Mouse (Mus musculus) embryonic facial prominence, embryonic 13.5 days (tissue): ENCODE measurements around the gene Rad51b. TPM values are rescaled to one million over a fixed set of nuclear protein-coding genes. Genes with fewer than 3 reads are reported as not detected.

Experiments
- ATAC-seq: fragments of 200-750 bp; cut with Nextera tagmentation; 2 replicates; pipeline ENCODE4 v1.8.0; 2017; ENCODE audit warnings: low read depth; ENCODE audit not compliant: insufficient number of reproducible peaks, insufficient read depth, low FRiP score, low TSS enrichment
- H3K27ac ChIP-seq: fragments of 300-500 bp; sonication (generic); 2 replicates; pipeline ENCODE4 v1.5.1; 2015; ENCODE audit warnings: moderate library complexity, mild to moderate bottlenecking, inconsistent platforms
- H3K27me3 ChIP-seq: fragments of 300-500 bp; sonication (generic); 2 replicates; pipeline ENCODE4 v1.6.1; 2015; ENCODE audit warnings: mild to moderate bottlenecking, inconsistent platforms
- H3K36me3 ChIP-seq: fragments of 300-500 bp; sonication (generic); 2 replicates; pipeline ENCODE4 v1.6.1; 2015; ENCODE audit warnings: mild to moderate bottlenecking, inconsistent platforms
- H3K4me1 ChIP-seq: fragments of 300-500 bp; sonication (generic); 2 replicates; pipeline ENCODE4 v1.6.1; 2015; ENCODE audit warnings: inconsistent platforms
- H3K4me2 ChIP-seq: fragments of 300-500 bp; sonication (generic); 2 replicates; pipeline ENCODE4 v1.6.1; 2015; ENCODE audit warnings: moderate library complexity, mild to moderate bottlenecking, inconsistent platforms
- H3K4me3 ChIP-seq: fragments of 300-500 bp; sonication (generic); 2 replicates; pipeline ENCODE4 v1.5.1; 2015; ENCODE audit warnings: mild to moderate bottlenecking, inconsistent platforms
- H3K9ac ChIP-seq: fragments of 300-500 bp; sonication (generic); 2 replicates; pipeline ENCODE4 v1.6.1; 2015; ENCODE audit warnings: mild to moderate bottlenecking, inconsistent platforms
- H3K9me3 ChIP-seq: fragments of 300-500 bp; sonication (generic); 2 replicates; pipeline ENCODE4 v1.6.1; 2016; ENCODE audit warnings: inconsistent platforms
- WGBS: fragments of 180-500 bp; shearing (Covaris S2); methylation state at CpG from one replicate; pipeline ENCODE4 v1.1.7; 2015; ENCODE audit warnings: mixed read lengths; 5-methylcytosine and 5-hydroxymethylcytosine counted together
- polyA plus RNA-seq: library from polyadenylated mRNA; unstranded; fragments of >200 nt; fragmentation: Nextera tagmentation; extraction: Ambion mirVana; gene quantifications from 2 replicates; pipeline ENCODE4 v1.2.1, GENCODE M21; 2015

The Rad51b gene
- polyA plus RNA-seq, 1 experiment from 2014 or later = 8.8 TPM

DNA sequence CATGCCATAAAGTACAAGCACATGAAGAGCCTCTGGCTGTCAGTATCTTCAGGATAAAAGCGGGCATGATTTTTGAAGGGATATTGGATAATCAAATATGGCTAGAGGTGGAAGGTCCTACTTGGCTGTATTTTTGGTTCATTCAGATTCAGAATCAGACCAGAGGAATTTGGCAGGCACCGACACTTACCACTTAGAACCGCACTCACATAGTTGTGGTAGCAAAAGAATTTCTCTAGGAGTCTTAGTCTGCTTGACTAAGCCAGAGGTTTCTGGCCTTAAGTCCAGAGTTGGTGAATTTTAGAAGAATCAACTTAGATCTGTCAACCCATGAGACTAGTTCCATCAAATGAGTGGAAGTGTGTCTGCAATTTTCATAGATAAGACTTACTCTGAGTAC is 217.6 kb downstream of the Rad51b start:
- Histone ChIP-seq H3K9ac (no peak overlapping the region), H3K9me3 (no peaks in the 10 kb centered on the region), H3K27ac (no peak overlapping the region), H3K4me3 (no peak overlapping the region), H3K4me1 (peaks cover 28% of the 10 kb centered on the region), H3K27me3 (no peaks in the 10 kb centered on the region), H3K4me2 (no peak overlapping the region), H3K36me3 (no peaks in the 10 kb centered on the region)
- WGBS = 85% methylated on average over 3 of the region's 3 CpGs
- no peak for ATAC-seq

DNA sequence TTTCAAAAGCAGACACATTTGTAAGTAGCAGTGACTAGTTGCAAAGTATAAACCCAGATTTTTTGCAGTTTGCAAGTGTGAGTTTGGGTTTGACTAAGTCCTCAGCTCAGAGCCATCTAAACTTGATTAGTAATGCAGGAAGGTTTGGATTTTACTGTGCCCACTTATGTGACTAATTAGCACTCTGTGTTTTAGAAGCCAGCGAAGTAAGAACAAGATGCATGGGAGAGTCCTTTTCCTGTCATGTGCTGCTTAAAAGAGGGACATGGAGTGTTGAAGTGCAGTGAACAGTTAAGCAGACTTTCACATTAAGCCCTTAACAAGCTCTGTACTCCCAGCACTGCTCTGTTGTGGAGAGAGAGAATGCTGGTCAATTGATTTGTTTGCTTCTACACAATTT is 225.3 kb downstream of the Rad51b start:
- H3K4me1 ChIP-seq = peaks cover 25% of the 10 kb centered on the region
- no peak for ATAC-seq

DNA sequence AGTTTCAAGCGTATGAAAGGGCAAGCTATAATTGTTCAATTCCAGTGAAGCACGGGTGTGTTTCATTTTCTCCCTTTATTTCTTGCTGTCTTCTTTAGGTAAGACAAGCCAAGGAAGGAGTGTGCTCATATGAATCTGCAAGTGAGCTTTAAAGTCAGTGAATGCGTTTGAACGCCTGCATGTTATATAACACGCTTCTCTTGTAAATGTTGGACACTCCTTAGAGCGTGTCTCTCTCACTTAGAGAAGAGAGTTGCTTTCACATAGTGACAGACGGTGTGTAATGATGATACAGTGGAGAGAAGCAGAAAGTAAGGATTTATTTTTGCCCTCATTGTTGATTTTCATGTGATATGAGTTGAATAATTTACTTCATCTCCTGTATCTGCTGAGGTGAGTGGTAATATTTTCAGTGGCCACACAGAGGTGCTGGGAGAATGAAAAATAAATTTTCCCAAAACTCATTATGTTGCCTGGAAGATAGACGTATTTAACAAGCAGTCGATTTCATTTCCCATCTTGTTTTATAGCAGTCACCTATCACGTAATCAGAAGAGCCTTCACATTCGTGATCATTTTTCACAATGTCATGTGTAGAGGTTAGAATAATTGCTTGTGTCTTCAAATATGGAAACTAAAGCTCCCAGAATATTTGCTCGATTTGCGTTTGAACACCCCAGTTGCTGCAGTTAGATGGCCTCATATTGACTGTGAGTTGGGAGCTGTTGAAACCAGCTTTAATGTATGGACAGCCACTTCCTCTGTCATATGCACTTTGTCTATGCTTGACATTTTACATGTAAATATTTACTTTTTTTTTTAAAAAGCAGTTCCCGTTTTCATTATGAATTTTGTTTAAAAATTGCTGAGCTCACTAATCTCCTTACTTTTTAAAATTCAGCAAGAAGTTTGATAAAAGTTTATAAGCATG is 228.1 kb downstream of the Rad51b start:
- no peak for ATAC-seq
- no peak overlapping the region for H3K9ac ChIP-seq
- no peaks in the 10 kb centered on the region for H3K27me3 ChIP-seq
- peaks cover 30% of the 10 kb centered on the region for H3K4me1 ChIP-seq
- H3K27ac ChIP-seq = peak overlapping the region; percentile 49; the same call in 1 of the 2 replicates
- H3K4me2 ChIP-seq = no peak overlapping the region
- WGBS = 68% methylated on average over 14 of the region's 14 CpGs
- H3K9me3 ChIP-seq = no peaks in the 10 kb centered on the region
- H3K36me3 ChIP-seq = no peaks in the 10 kb centered on the region
- no peak overlapping the region for H3K4me3 ChIP-seq

More for the DNA sequence above, 225.3 kb downstream of the Rad51b start:
- Histone ChIP-seq H3K4me2 (no peak overlapping the region), H3K27me3 (no peaks in the 10 kb centered on the region), H3K9me3 (no peaks in the 10 kb centered on the region), H3K36me3 (no peaks in the 10 kb centered on the region), H3K27ac (peak overlapping the region; percentile 41; the same call in 1 of the 2 replicates), H3K4me3 (no peak overlapping the region), H3K9ac (no peak overlapping the region)
- WGBS = 15% methylated on average over 1 of the region's 1 CpGs

DNA sequence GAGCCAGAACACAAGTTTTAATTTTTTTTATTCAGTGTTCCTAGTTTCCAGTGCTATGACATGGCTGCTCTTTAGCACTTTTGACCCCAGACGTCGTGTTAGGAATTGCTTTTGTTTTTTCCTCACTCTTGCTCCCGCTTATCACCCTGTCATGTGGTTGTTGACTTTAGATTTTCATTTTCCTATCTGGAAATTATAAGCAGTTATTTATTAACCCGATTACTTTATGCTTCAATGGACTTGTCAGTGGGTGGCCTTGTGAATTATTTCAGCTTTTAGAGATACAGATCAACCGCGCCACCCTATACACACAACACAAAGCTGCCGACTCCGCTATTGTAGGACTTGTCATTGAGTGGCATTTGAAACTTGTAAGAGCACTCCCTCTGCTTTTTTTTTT is 228.8 kb downstream of the Rad51b start:
- WGBS = 65% methylated on average over 8 of the region's 8 CpGs
- no peak overlapping the region for H3K4me3 ChIP-seq
- no peak for ATAC-seq

DNA sequence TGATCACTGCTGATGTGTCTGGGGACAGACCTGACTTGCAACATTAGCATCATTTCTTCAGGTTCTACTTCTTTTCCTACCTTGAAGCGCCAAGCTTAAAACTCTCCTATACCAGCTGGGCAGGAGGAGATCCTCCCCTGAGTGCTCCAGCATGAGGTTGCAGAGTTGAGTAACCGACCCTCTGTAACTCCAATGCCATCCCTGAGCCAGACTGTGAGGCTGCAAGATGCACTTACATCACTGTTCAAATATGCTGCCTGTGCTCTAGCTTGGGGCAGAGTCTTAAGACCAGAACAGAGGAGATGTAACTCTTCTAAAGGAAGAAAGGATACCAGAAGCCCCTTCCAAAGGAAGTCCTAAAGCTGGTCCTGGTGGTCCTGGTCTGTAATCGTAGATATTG is 230.1 kb downstream of the Rad51b start:
- Histone ChIP-seq H3K27ac (no peak overlapping the region; the same call in 1 of the 2 replicates), H3K9me3 (no peaks in the 10 kb centered on the region), H3K9ac (no peak overlapping the region), H3K4me2 (no peak overlapping the region), H3K36me3 (no peaks in the 10 kb centered on the region), H3K4me1 (peaks cover 47% of the 10 kb centered on the region), H3K4me3 (no peak overlapping the region), H3K27me3 (no peaks in the 10 kb centered on the region)
- 71% methylated on average over 3 of the region's 3 CpGs for WGBS
- ATAC-seq = no peak

More for the DNA sequence above, 228.8 kb downstream of the Rad51b start:
- no peaks in the 10 kb centered on the region for H3K27me3 ChIP-seq
- H3K9ac ChIP-seq = no peak overlapping the region
- H3K4me1 ChIP-seq = peaks cover 35% of the 10 kb centered on the region
- H3K27ac ChIP-seq = no peak overlapping the region
- H3K36me3 ChIP-seq = no peaks in the 10 kb centered on the region
- no peaks in the 10 kb centered on the region for H3K9me3 ChIP-seq
- H3K4me2 ChIP-seq = no peak overlapping the region

DNA sequence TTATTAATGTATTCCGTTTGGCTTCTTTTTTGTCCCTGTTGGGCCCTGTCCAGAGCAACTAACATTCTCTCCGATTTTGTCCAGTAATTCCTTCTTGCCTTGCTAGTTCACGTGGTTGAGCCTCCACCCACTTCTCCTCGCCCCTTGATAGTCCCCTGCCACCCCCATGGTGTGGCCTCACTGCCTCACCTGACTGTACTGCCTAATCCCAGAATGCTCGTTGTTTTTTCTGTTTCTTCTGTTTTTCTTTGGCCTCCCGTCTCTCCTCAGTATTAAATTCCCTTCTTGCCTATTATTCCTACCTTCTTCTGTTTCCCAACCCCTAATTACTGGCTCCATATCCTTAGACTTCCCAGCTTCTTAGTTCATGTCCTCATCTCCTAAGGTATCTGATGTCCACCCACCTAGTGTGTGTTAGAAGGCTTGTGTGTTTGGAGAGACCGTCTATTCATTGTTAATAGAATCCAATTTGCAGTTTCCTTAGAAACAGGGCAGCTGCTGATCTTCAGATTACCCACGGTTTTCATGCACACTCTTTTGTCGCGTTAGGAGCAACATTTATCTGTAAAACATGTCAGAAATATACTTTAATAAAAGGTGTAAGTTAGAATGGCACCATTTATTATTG is 233.3 kb downstream of the Rad51b start:
- WGBS = 46% methylated on average over 10 of the region's 10 CpGs
- no peaks in the 10 kb centered on the region for H3K9me3 ChIP-seq
- peak overlapping the region; percentile 84 for H3K27ac ChIP-seq
- H3K4me3 ChIP-seq = no peak overlapping the region
- no peaks in the 10 kb centered on the region for H3K36me3 ChIP-seq
- peak; percentile 48; the same call in 1 of the 2 replicates for ATAC-seq
- H3K27me3 ChIP-seq = no peaks in the 10 kb centered on the region
- H3K4me1 ChIP-seq = peaks cover 43% of the 10 kb centered on the region
- H3K4me2 ChIP-seq = no peak overlapping the region
- H3K9ac ChIP-seq = no peak overlapping the region

DNA sequence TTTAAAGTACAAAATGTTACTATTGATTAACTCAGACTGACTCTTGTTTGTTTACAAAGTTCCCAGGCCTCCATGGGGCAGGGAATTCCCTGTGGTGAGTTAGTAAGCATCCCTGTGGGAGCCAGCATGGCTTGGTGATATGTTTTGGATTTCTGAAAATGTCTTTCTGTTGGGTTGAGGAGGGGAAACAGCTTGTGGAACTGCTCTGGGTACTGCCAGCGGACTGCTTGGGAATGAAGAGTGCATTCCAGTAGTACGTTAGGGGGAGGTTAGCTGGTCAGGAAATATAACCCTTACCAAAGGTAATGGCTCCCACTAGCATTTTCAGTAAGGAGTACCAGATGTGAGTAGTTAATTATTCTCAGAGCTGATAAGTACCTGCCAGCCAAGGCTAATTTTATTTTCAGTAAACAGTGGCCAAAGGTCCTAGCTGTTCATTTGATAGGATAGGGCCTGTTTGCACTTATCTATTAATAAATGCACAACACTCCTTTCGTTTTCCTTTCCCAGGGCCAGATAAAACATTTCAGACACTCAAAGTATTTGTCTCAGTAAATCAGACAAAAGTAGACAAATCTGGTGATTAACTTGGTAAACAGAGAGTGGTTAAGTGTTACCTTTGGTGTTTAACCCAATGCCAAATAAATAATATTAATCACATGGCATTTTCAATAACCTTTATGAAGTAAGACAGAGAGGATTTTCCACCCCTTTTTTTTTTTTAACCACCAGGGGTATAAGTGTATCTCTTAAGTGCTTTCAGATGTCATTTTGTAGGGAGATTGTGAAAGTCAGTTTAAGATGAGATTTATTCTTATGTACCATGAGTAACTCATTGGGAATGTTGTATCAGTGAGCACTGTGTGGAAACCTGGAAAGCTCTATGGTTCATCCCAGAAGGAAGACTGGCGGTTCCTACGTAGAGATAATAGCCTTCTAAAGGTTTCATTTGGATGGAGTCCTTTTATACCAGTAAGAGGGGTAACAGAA is 235.0 kb downstream of the Rad51b start:
- Histone ChIP-seq H3K4me1 (peaks cover 49% of the 10 kb centered on the region), H3K27me3 (no peaks in the 10 kb centered on the region), H3K4me3 (no peak overlapping the region), H3K9ac (no peak overlapping the region), H3K9me3 (no peaks in the 10 kb centered on the region), H3K27ac (peak overlapping the region; percentile 84), H3K36me3 (no peaks in the 10 kb centered on the region), H3K4me2 (no peak overlapping the region)
- 0 out of 2 replicates have a peak, but pooled peaks have one; percentile 26 for ATAC-seq
- WGBS = 30% methylated on average over 5 of the region's 5 CpGs

DNA sequence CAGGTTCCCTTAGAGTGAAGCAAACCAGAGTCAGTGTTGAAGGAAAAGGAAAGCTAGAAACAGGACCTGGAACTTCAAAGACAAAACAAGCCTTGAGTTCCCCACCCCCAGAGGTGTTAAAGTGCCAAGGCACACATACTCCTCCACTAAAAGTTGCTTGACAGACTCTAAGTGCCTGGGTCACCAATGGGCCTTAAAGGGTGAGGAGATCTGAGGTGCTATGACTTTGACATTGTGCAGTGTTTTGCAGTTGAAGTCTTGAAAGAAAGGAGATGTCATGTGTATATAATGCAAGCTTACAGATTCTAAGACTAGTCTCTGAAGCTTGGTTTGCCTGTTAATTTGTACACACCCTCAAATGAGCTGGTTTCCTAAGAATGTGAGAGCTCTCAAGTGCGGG is 237.7 kb downstream of the Rad51b start:
- H3K9me3 ChIP-seq = no peaks in the 10 kb centered on the region
- no peak for ATAC-seq
- peak overlapping the region; percentile 28; the same call in 1 of the 2 replicates for H3K27ac ChIP-seq
- 78% methylated on average over 1 of the region's 1 CpGs for WGBS
- no peak overlapping the region for H3K4me2 ChIP-seq
- no peaks in the 10 kb centered on the region for H3K27me3 ChIP-seq
- no peaks in the 10 kb centered on the region for H3K36me3 ChIP-seq
- peaks cover 45% of the 10 kb centered on the region for H3K4me1 ChIP-seq
- H3K9ac ChIP-seq = no peak overlapping the region
- no peak overlapping the region for H3K4me3 ChIP-seq

DNA sequence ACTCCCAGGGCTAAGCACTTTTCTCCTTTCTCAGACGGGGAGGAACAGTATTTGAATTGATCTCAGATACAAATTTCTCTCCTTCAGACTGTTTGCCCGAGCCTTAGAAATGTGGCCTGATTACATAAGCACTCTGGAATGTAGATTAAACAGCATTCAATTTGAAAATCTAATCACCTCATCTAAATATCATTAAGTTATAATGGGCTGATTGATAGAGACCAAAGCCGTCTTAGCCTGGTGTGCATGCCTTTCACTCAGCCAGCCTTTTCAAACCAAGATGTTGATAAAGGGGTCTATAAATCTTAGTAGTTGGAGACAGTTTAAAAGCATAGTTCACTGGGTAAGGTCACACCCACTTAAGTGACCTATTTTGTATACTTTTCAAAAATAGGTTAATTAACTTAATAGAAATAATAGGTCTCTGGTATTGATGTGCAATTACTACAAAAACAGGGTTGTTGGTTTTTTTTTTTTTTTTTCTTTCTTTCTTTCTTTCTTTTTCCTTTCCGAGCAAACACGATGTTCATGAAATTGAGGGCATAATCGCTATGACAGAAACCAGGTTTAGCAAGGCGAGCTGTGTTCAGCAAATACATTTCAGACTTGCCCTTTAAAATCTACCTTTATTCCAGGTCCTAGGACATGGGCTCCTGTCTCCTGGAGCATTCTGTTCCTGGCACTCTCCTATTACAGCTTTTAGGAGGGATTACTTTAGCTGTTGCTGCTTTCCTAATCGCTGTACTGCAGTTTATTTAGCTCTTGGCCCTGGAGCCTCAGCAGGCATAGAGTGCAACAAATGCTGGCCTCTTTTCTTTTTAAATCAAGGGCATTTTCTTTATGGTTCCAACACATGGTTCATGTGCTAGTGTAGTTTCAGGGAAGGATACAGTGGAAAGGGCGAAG is 238.7 kb downstream of the Rad51b start:
- H3K9ac ChIP-seq = no peak overlapping the region
- no peaks in the 10 kb centered on the region for H3K9me3 ChIP-seq
- no peak for ATAC-seq
- peak overlapping the region; percentile 62 for H3K27ac ChIP-seq
- no peaks in the 10 kb centered on the region for H3K36me3 ChIP-seq
- H3K4me2 ChIP-seq = no peak overlapping the region
- no peak overlapping the region for H3K4me3 ChIP-seq
- no peaks in the 10 kb centered on the region for H3K27me3 ChIP-seq
- 33% methylated on average over 9 of the region's 9 CpGs for WGBS
- peaks cover 44% of the 10 kb centered on the region for H3K4me1 ChIP-seq

DNA sequence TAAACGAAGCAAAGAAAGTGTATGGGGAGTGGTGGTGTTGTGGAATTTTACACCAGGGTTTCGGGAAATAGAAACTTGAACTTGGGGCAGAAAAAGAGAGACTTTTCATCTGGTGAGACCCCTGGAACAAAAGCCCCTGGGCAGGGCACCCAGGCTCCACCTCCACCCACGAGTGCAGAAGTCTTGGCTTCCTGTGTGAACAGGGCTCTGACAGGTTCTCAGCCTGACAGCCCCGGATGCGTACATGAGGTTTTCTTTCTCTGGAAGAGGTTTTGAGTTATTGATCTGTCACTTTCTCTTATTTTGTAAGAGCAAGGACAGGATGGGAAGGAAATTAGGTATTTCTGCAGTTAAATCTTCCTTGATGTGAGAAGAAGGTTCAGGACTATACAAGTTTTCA is 243.1 kb downstream of the Rad51b start:
- 38% methylated on average over 5 of the region's 5 CpGs for WGBS
- Histone ChIP-seq H3K36me3 (no peaks in the 10 kb centered on the region), H3K9me3 (no peaks in the 10 kb centered on the region), H3K4me1 (peaks cover 28% of the 10 kb centered on the region), H3K27me3 (no peaks in the 10 kb centered on the region), H3K4me2 (no peak overlapping the region), H3K27ac (no peak overlapping the region), H3K9ac (no peak overlapping the region), H3K4me3 (no peak overlapping the region)
- ATAC-seq = no peak
